24 mouse cellular contexts compared by ENCODE assay signal in genomic region chr8:81010386-81010785, GRCm38 (mm10). TPM values are rescaled to one million over a fixed set of nuclear protein-coding genes. Genes with fewer than 3 reads are reported as not detected.
A peak's percentile ranks its signal among the peaks of the same experiment; 100 is the strongest.
DNase-seq lines count a peak whose midpoint lies in the region; ATAC-seq lines count a peak whose summit lies in the region.
"Had no signal": no experiment of that assay in that cellular context is flagged by ENCODE, and none has a peak within 500 bp of the region (broad histone marks: within the 10 kb centered on the region; RNA-seq: fewer than 3 reads in every experiment).

No protein-coding gene starts in this region.

- H3K4me1 ChIP-seq in heart, embryonic 11.5 days (ENCODE audit: control insufficient read depth, insufficient read depth, low read length) = peaks cover 16% of the 10 kb centered on the region
- peaks cover 23% of the 10 kb centered on the region for H3K4me1 ChIP-seq in heart, embryonic 12.5 days (replicated peaks)
- peaks cover 22% of the 10 kb centered on the region for H3K4me1 ChIP-seq in forebrain, embryonic 12.5 days

- peak; percentile 24 for DNase-seq in 416B (ENCODE audit: low read depth)
- no peak for DNase-seq in frontal cortex, postnatal 36 days (ENCODE audit: low spot score in 2 of 2)
- no peak for DNase-seq in thymus, postnatal 4 days
- DNase-seq: adrenal gland, adult 2 months; cerebellum, postnatal 10 days; embryo, embryonic 11 days; gastrocnemius, adult 2 months; heart, adult 11 months; heart, postnatal 14 days; kidney, adult 2 months; kidney, postnatal 14 days; lung, adult 2 months; lung, postnatal 36 days; right cerebral cortex, postnatal 4 days; thymus, postnatal 25 days had no signal

- 0 out of 2 replicates have a peak overlapping the region, but pooled peaks have one; percentile 0 for H3K4me2 ChIP-seq in heart, embryonic 11.5 days
- no peak overlapping the region for H3K4me2 ChIP-seq in heart, embryonic 12.5 days
- no peak overlapping the region for H3K4me2 ChIP-seq in forebrain, embryonic 12.5 days
- H3K4me2 ChIP-seq: hindbrain, embryonic 13.5 days; midbrain, embryonic 11.5 days had no signal

- H3K9ac ChIP-seq in heart, embryonic 11.5 days (ENCODE audit: low read depth, low read length) = no peak overlapping the region
- no peak overlapping the region for H3K9ac ChIP-seq in heart, embryonic 12.5 days
- H3K9ac ChIP-seq in forebrain, embryonic 12.5 days = no peak overlapping the region
- H3K9ac ChIP-seq: hindbrain, embryonic 13.5 days had no signal

- H3K27me3 ChIP-seq in heart, embryonic 11.5 days (ENCODE audit: control insufficient read depth, insufficient read depth, low read length) = no peaks in the 10 kb centered on the region
- H3K27me3 ChIP-seq in heart, embryonic 12.5 days (replicated peaks) = no peaks in the 10 kb centered on the region
- H3K27me3 ChIP-seq in forebrain, embryonic 12.5 days = no peaks in the 10 kb centered on the region
- H3K27me3 ChIP-seq: hindbrain, embryonic 13.5 days had no signal

- no peak for ATAC-seq in heart, embryonic 11.5 days (replicated peaks; ENCODE audit: insufficient number of reproducible peaks, low FRiP score, low TSS enrichment)
- ATAC-seq in heart, embryonic 12.5 days (ENCODE audit: insufficient number of reproducible peaks, low FRiP score) = no peak
- ATAC-seq in granulocyte monocyte progenitor cell, adult 5-6 weeks (replicated peaks; ENCODE audit: poor library complexity, severe bottlenecking) = peak; percentile 47
- ATAC-seq in megakaryocyte, adult 5-6 weeks (ENCODE audit: poor library complexity, severe bottlenecking) = peak; percentile 22
- ATAC-seq in forebrain, embryonic 12.5 days (ENCODE audit: low FRiP score) = no peak
- ATAC-seq: forebrain, embryonic 16.5 days; inflammation-experienced regulatory T-cells, adult 6 months had no signal

- H3K4me3 ChIP-seq in heart, embryonic 11.5 days (ENCODE audit: low read depth, low read length) = no peak overlapping the region
- no peak overlapping the region for H3K4me3 ChIP-seq in heart, embryonic 12.5 days
- no peak overlapping the region for H3K4me3 ChIP-seq in forebrain, embryonic 12.5 days (replicated peaks)
- H3K4me3 ChIP-seq: gastrocnemius, adult 2 months; hindbrain, embryonic 13.5 days had no signal

- WGBS in heart, embryonic 11.5 days (ENCODE audit: insufficient replicate concordance) = 86% methylated on average over 5 of the region's 5 CpGs
- WGBS in heart, embryonic 12.5 days = 86% methylated on average over 5 of the region's 5 CpGs
- WGBS in forebrain, embryonic 12.5 days = 88% methylated on average over 5 of the region's 5 CpGs

- H3K9me3 ChIP-seq in heart, embryonic 11.5 days (replicated peaks; ENCODE audit: control insufficient read depth, low read length) = no peaks in the 10 kb centered on the region
- no peaks in the 10 kb centered on the region for H3K9me3 ChIP-seq in heart, embryonic 12.5 days (replicated peaks)
- no peaks in the 10 kb centered on the region for H3K9me3 ChIP-seq in forebrain, embryonic 12.5 days
- H3K9me3 ChIP-seq: hindbrain, embryonic 13.5 days had no signal

- H3K27ac ChIP-seq in heart, embryonic 11.5 days (ENCODE audit: low read depth, low read length) = no peak overlapping the region
- no peak overlapping the region for H3K27ac ChIP-seq in heart, embryonic 12.5 days (ENCODE audit: poor library complexity, severe bottlenecking)
- H3K27ac ChIP-seq in forebrain, embryonic 12.5 days = no peak overlapping the region
- H3K27ac ChIP-seq: hindbrain, embryonic 13.5 days had no signal

- H3K36me3 ChIP-seq in heart, embryonic 11.5 days (ENCODE audit: control insufficient read depth, insufficient read depth, low read length) = no peaks in the 10 kb centered on the region; the same call in 1 of the 2 replicates
- peaks cover 21% of the 10 kb centered on the region for H3K36me3 ChIP-seq in heart, embryonic 12.5 days
- H3K36me3 ChIP-seq in forebrain, embryonic 12.5 days (replicated peaks) = peaks cover 32% of the 10 kb centered on the region

RNA-seq across cellular contexts. Expression of gene Usp38, which starts 4.3 kb away (rescaled TPM):
- 19.2 and 19.3 TPM in 2 replicates for polyA plus RNA-seq in heart, embryonic 11.5 days (2014; fragmentation: Nextera tagmentation; extraction: Ambion mirVana)
- 21.5 and 22.4 TPM in 2 replicates for polyA plus RNA-seq in heart, embryonic 12.5 days (2016; fragmentation: Nextera tagmentation; extraction: Ambion mirVana)
- total RNA-seq in granulocyte monocyte progenitor cell, adult 5-6 weeks (2014; fragmentation: Nextera tagmentation) = 24.0 and 32.6 TPM in 2 replicates
- 21.6 and 34.0 TPM in 2 replicates for total RNA-seq in granulocyte monocyte progenitor cell, adult 5-6 weeks (2017)
- 30.0 and 32.1 TPM in 2 replicates for total RNA-seq in megakaryocyte, adult 5-6 weeks (2015)
- 31.2 and 34.1 TPM in 2 replicates for total RNA-seq in megakaryocyte, adult 5-6 weeks (2017)
- 30.3 and 32.8 TPM in 2 replicates for polyA plus RNA-seq in forebrain, embryonic 12.5 days (2016; fragmentation: Nextera tagmentation; extraction: Ambion mirVana)

Comparison
In these comparisons a context has a peak if more than half of its experiments do, and no peak if none do; other contexts are left out.
1. ATAC-seq: peak in granulocyte monocyte progenitor cell, adult 5-6 weeks (single experiment) and megakaryocyte, adult 5-6 weeks (single experiment); none in heart, embryonic 11.5 days (single experiment), heart, embryonic 12.5 days (single experiment) and forebrain, embryonic 12.5 days (single experiment).